Mouse (Mus musculus): ENCODE measurements around the gene Slc3a2. TPM values are rescaled to one million over a fixed set of nuclear protein-coding genes. Genes with fewer than 3 reads are reported as not detected.
A peak's percentile ranks its signal among the peaks of the same experiment; 100 is the strongest.

The Slc3a2 gene
- polyA plus RNA-seq, 1 experiment, result 207 TPM

- H3K36me3 ChIP-seq (ENCODE audit: control insufficient read depth, insufficient read depth), result peaks cover 22% of the 10 kb centered on the region
- H3K4me3 ChIP-seq (ENCODE audit: insufficient read depth, poor library complexity, severe bottlenecking), result no peak overlapping the region
- no peaks in the 10 kb centered on the region for H3K27me3 ChIP-seq (ENCODE audit: control insufficient read depth, insufficient read depth, insufficient read length)
- H3ac ChIP-seq (ENCODE audit: control insufficient read depth, insufficient read length, low read depth), result no peak overlapping the region
- TF ChIP-seq MYOG (IDR thresholded peaks at IDR 0.05; ENCODE audit: control insufficient read depth, extremely low read depth, insufficient read length), result no peak
- peaks cover 96% of the 10 kb centered on the region for H3K79me2 ChIP-seq (ENCODE audit: control insufficient read depth, insufficient read depth)
- H3K79me3 ChIP-seq (ENCODE audit: low read depth), result peaks cover 55% of the 10 kb centered on the region
These were observed 7.1 kb downstream of the Slc3a2 start for GRCm38 (mm10) chr19:8715868-8716766.

- no peak overlapping the region for H3ac ChIP-seq (ENCODE audit: control insufficient read depth, insufficient read length, low read depth)
- no peaks in the 10 kb centered on the region for H3K27me3 ChIP-seq (ENCODE audit: control insufficient read depth, insufficient read depth, insufficient read length)
- H3K4me3 ChIP-seq (ENCODE audit: insufficient read depth, poor library complexity, severe bottlenecking), result no peak overlapping the region
- peaks cover 54% of the 10 kb centered on the region for H3K79me3 ChIP-seq (ENCODE audit: low read depth)
- TF ChIP-seq CEBPB (IDR thresholded peaks at IDR 0.05; ENCODE audit: low read depth) (no peak), MAX (IDR thresholded peaks at IDR 0.05) (no peak), CTCF (IDR thresholded peaks at IDR 0.05; ENCODE audit: control insufficient read depth, insufficient read depth, insufficient read length) (no peak), FOSL1 (IDR thresholded peaks at IDR 0.05; ENCODE audit: insufficient read depth, low read length, poor library complexity, severe bottlenecking) (no peak), MYOD1 (IDR thresholded peaks at IDR 0.05; ENCODE audit: control insufficient read depth, insufficient read length, low read depth) (no peak), MYOG (IDR thresholded peaks at IDR 0.05; ENCODE audit: control insufficient read depth, extremely low read depth, insufficient read length) (no peak), USF1 (IDR thresholded peaks at IDR 0.05; ENCODE audit: low read depth) (no peak)
- H3K79me2 ChIP-seq (ENCODE audit: control insufficient read depth, insufficient read depth), result peaks cover 96% of the 10 kb centered on the region
- peaks cover 30% of the 10 kb centered on the region for H3K36me3 ChIP-seq (ENCODE audit: control insufficient read depth, insufficient read depth)
These were observed 8.3 kb downstream of the Slc3a2 start for GRCm38 (mm10) chr19:8714653-8715481.

DNA sequence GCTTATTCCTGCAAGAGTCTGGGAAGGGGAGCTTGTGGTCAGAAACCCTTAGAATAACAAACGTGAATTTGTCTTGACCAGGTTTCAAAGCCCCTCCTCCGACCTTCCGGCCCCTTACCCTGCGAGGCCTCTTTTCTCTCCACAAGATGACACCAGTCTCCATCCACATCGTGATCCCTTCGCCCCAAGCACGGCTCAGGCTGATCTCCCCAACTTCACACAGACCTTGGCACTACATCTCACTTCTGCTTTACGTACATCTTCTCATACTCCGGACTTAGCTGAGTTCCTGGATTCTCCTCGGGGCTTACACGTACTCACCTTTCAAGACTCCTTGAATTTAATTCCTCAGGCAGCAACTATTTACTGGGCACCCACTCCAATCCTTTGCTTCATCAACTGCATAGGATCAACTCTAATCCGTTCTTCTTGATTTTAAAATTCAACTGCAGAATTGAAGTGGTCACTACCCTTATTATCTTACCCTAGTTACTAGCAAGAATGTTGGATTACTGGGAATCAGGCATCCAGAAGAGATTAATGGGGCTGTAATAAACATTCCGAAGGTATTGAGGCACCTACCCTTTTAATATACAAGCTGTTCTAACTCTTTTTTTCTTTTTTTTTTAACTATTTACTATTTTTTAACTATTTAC is 9.0 kb downstream of the Slc3a2 start:
- Histone ChIP-seq H3K36me3 (ENCODE audit: control insufficient read depth, insufficient read depth) (peaks cover 36% of the 10 kb centered on the region), H3K79me2 (ENCODE audit: control insufficient read depth, insufficient read depth) (peaks cover 100% of the 10 kb centered on the region)
- TF ChIP-seq CEBPB (IDR thresholded peaks at IDR 0.05; ENCODE audit: low read depth) (no peak), MYOD1 (IDR thresholded peaks at IDR 0.05; ENCODE audit: control insufficient read depth, insufficient read length, low read depth) (no peak), CTCF (IDR thresholded peaks at IDR 0.05; ENCODE audit: control insufficient read depth, insufficient read depth, insufficient read length) (no peak), MAX (IDR thresholded peaks at IDR 0.05) (no peak), MYOG (IDR thresholded peaks at IDR 0.05; ENCODE audit: control insufficient read depth, extremely low read depth, insufficient read length) (no peak), USF1 (IDR thresholded peaks at IDR 0.05; ENCODE audit: low read depth) (no peak), FOSL1 (IDR thresholded peaks at IDR 0.05; ENCODE audit: insufficient read depth, low read length, poor library complexity, severe bottlenecking) (no peak)

DNA sequence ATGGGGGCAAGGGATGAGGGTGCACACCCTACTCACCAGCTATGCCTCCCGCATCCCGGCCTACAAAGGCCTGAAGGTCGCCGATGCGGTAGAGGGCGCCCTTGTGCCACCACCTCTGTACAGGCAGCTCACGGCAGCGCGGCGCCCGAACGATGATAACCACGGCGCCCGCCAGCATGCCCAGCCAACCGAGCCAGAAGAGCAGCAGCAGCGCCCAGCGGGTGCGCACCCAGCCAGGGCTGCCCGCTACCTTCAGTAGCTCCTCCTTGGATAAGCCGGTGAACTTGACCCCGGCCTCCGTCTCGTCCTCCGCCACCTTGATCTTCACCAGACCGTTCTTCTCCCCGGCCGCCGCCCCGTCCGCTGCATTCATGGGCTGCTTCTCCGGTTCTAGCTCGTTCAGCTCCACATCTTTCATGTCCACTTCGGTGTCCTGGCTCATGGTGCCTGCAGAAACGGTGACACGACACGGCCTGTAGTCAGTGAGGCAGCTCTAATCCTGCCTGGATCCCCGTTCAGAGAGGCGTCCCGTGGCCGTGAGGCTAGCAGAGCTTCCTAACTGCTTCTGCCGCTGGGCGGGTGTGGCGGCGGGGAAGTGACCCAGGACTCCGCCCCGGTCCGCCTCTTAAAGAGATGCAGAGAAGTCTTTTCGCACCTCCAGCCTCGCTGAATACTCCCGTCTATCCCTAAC is 9.7 kb downstream of the Slc3a2 start:
- Histone ChIP-seq H3K4me3 (ENCODE audit: insufficient read depth, poor library complexity, severe bottlenecking) (peak overlapping the region; percentile 62), H3K27me3 (ENCODE audit: control insufficient read depth, insufficient read depth, insufficient read length) (no peaks in the 10 kb centered on the region), H3K79me2 (ENCODE audit: control insufficient read depth, insufficient read depth) (peaks cover 99% of the 10 kb centered on the region), H3K79me3 (ENCODE audit: low read depth) (peaks cover 58% of the 10 kb centered on the region), H3ac (ENCODE audit: control insufficient read depth, insufficient read length, low read depth) (peak overlapping the region; percentile 96), H3K36me3 (ENCODE audit: control insufficient read depth, insufficient read depth) (peaks cover 43% of the 10 kb centered on the region)
- peak; percentile 56 for TF ChIP-seq MAX (IDR thresholded peaks at IDR 0.05)
- TF ChIP-seq CEBPB (IDR thresholded peaks at IDR 0.05; ENCODE audit: low read depth), result no peak
- no peak for TF ChIP-seq USF1 (IDR thresholded peaks at IDR 0.05; ENCODE audit: low read depth)
- peak; percentile 95 for TF ChIP-seq CTCF (IDR thresholded peaks at IDR 0.05; ENCODE audit: control insufficient read depth, insufficient read depth, insufficient read length)
- no peak for TF ChIP-seq MYOG (IDR thresholded peaks at IDR 0.05; ENCODE audit: control insufficient read depth, extremely low read depth, insufficient read length)
- no peak for TF ChIP-seq MYOD1 (IDR thresholded peaks at IDR 0.05; ENCODE audit: control insufficient read depth, insufficient read length, low read depth)
- no peak for TF ChIP-seq FOSL1 (IDR thresholded peaks at IDR 0.05; ENCODE audit: insufficient read depth, low read length, poor library complexity, severe bottlenecking)

More for the DNA sequence above, 9.0 kb downstream of the Slc3a2 start:
- no peaks in the 10 kb centered on the region for H3K27me3 ChIP-seq (ENCODE audit: control insufficient read depth, insufficient read depth, insufficient read length)
- H3K79me3 ChIP-seq (ENCODE audit: low read depth), result peaks cover 60% of the 10 kb centered on the region
- peak overlapping the region; percentile 46 for H3ac ChIP-seq (ENCODE audit: control insufficient read depth, insufficient read length, low read depth)
- H3K4me3 ChIP-seq (ENCODE audit: insufficient read depth, poor library complexity, severe bottlenecking), result peak overlapping the region; percentile 62

- H3K27me3 ChIP-seq (ENCODE audit: control insufficient read depth, insufficient read depth, insufficient read length), result no peaks in the 10 kb centered on the region
- H3K4me3 ChIP-seq (ENCODE audit: insufficient read depth, poor library complexity, severe bottlenecking), result peak overlapping the region; percentile 62
- peaks cover 93% of the 10 kb centered on the region for H3K79me2 ChIP-seq (ENCODE audit: control insufficient read depth, insufficient read depth)
- TF ChIP-seq CEBPB (IDR thresholded peaks at IDR 0.05; ENCODE audit: low read depth) (peak; percentile 69), MAX (IDR thresholded peaks at IDR 0.05) (peak; percentile 78), CTCF (IDR thresholded peaks at IDR 0.05; ENCODE audit: control insufficient read depth, insufficient read depth, insufficient read length) (no peak)
- peaks cover 48% of the 10 kb centered on the region for H3K36me3 ChIP-seq (ENCODE audit: control insufficient read depth, insufficient read depth)
- peaks cover 54% of the 10 kb centered on the region for H3K79me3 ChIP-seq (ENCODE audit: low read depth)
- H3ac ChIP-seq (ENCODE audit: control insufficient read depth, insufficient read length, low read depth), result peak overlapping the region; percentile 96
These were observed 10.3 kb downstream of the Slc3a2 start for GRCm38 (mm10) chr19:8712870-8713305.
